Mouse (Mus musculus) frontal cortex, adult 2 months (tissue): ENCODE results near the gene Trap1a. TPM values are rescaled to one million over a fixed set of nuclear protein-coding genes. Genes with fewer than 3 reads are reported as not detected.
"Not testable (repeated sequence)": the region's sequence is repeated elsewhere in the genome, so short reads cannot be mapped to it uniquely, and the experiment has no call there.

Source experiments
- DNase-seq, 2 experiments: peaks; one replicate each; pipeline ENCODE4 v3.0.0; 2022; ENCODE audit warnings: low spot score in 1 of 2; ENCODE audit errors: extremely low spot score in 1 of 2
- polyA plus RNA-seq: library from polyadenylated mRNA; depleted of rRNA; stranded (reverse); fragments of >200 nt; gene quantifications from 2 replicates; pipeline ENCODE4 v1.2.3, GENCODE M21; 2012; rRNA removed

Trap1a gene
- 0.12 and 1.1 TPM in 2 replicates for polyA plus RNA-seq

- DNase-seq, result no peak
Observed at GRCm38 (mm10) chrX:139333263-139333994, at the start of gene Trap1a. TSS of gene Trap1a (plus strand) at chrX:139333683.

- no peak for DNase-seq
Observed at GRCm38 (mm10) chrX:139293114-139293513, 40.4 kb upstream of the Trap1a start.

GRCm38 (mm10) chrX:139295325-139295724, 38.2 kb upstream of the Trap1a start:
- no peak for DNase-seq

GRCm38 (mm10) chrX:139317356-139317755, 16.1 kb upstream of the Trap1a start:
- not testable (repeated sequence) for DNase-seq

GRCm38 (mm10) chrX:139332583-139332982, 900 bp upstream of the Trap1a start:
- DNase-seq, result no peak

- DNase-seq, result no peak
Observed at GRCm38 (mm10) chrX:139334504-139335418, 1.3 kb downstream of the Trap1a start.

- DNase-seq, result no peak
Observed at GRCm38 (mm10) chrX:139335419-139336074, 2.1 kb downstream of the Trap1a start.

GRCm38 (mm10) chrX:139339553-139339952, 6.1 kb downstream of the Trap1a start:
- DNase-seq, result no peak

GRCm38 (mm10) chrX:139341185-139341584, 7.7 kb downstream of the Trap1a start:
- no peak for DNase-seq

- DNase-seq, result no peak
Observed at GRCm38 (mm10) chrX:139352192-139352772, 18.8 kb downstream of the Trap1a start.

GRCm38 (mm10) chrX:139357639-139358260, 24.3 kb downstream of the Trap1a start:
- no peak for DNase-seq

- no peak for DNase-seq
Observed at GRCm38 (mm10) chrX:139358361-139358760, 24.9 kb downstream of the Trap1a start.

- DNase-seq, result peak in 1 of 2 experiments; percentile 5
Observed at GRCm38 (mm10) chrX:139366837-139367528, 33.5 kb downstream of the Trap1a start.

- no peak for DNase-seq
Observed at GRCm38 (mm10) chrX:139367529-139367908, 34.0 kb downstream of the Trap1a start.

- peak in 1 of 2 experiments; percentile 56 for DNase-seq
Observed at GRCm38 (mm10) chrX:139369122-139369521, 35.6 kb downstream of the Trap1a start.

GRCm38 (mm10) chrX:139372665-139373064, 39.2 kb downstream of the Trap1a start:
- peak in 1 of 2 experiments; percentile 53 for DNase-seq
